Mouse (Mus musculus): ENCODE results near the gene Nrd1. TPM values are rescaled to one million over a fixed set of nuclear protein-coding genes. Genes with fewer than 3 reads are reported as not detected.

The Nrd1 gene
- total RNA-seq (2017), result 111 to 143 TPM (median 130 TPM) in 3 replicates

GRCm38 (mm10) chr4:108999999-109000950 is at the start of gene Nrd1:
Nrd1 (plus strand) TSS chr4:109000655.
- peak; percentile 99 for ATAC-seq (replicated peaks; ENCODE audit: insufficient number of reproducible peaks, low FRiP score, low TSS enrichment, poor library complexity, severe bottlenecking)

GRCm38 (mm10) chr4:108951663-108952062 is 48.8 kb upstream of the Nrd1 start:
- no peak for ATAC-seq (replicated peaks; ENCODE audit: insufficient number of reproducible peaks, low FRiP score, low TSS enrichment, poor library complexity, severe bottlenecking)

- ATAC-seq (replicated peaks; ENCODE audit: insufficient number of reproducible peaks, low FRiP score, low TSS enrichment, poor library complexity, severe bottlenecking), result no peak
These were observed 40.8 kb upstream of the Nrd1 start for GRCm38 (mm10) chr4:108959696-108960095.

- no peak for ATAC-seq (replicated peaks; ENCODE audit: insufficient number of reproducible peaks, low FRiP score, low TSS enrichment, poor library complexity, severe bottlenecking)
These were observed 39.6 kb upstream of the Nrd1 start for GRCm38 (mm10) chr4:108960619-108961460.

GRCm38 (mm10) chr4:108963017-108963416 is 37.4 kb upstream of the Nrd1 start:
- ATAC-seq (replicated peaks; ENCODE audit: insufficient number of reproducible peaks, low FRiP score, low TSS enrichment, poor library complexity, severe bottlenecking), result no peak

- ATAC-seq (replicated peaks; ENCODE audit: insufficient number of reproducible peaks, low FRiP score, low TSS enrichment, poor library complexity, severe bottlenecking), result no peak
These were observed 30.9 kb upstream of the Nrd1 start for GRCm38 (mm10) chr4:108969517-108969916.

- ATAC-seq (replicated peaks; ENCODE audit: insufficient number of reproducible peaks, low FRiP score, low TSS enrichment, poor library complexity, severe bottlenecking), result no peak
These were observed 29.4 kb upstream of the Nrd1 start for GRCm38 (mm10) chr4:108971054-108971453.

GRCm38 (mm10) chr4:108976458-108977071 is 23.9 kb upstream of the Nrd1 start:
- ATAC-seq (replicated peaks; ENCODE audit: insufficient number of reproducible peaks, low FRiP score, low TSS enrichment, poor library complexity, severe bottlenecking), result no peak

- ATAC-seq (replicated peaks; ENCODE audit: insufficient number of reproducible peaks, low FRiP score, low TSS enrichment, poor library complexity, severe bottlenecking), result no peak
These were observed 13.5 kb upstream of the Nrd1 start for GRCm38 (mm10) chr4:108986833-108987472.

- ATAC-seq (replicated peaks; ENCODE audit: insufficient number of reproducible peaks, low FRiP score, low TSS enrichment, poor library complexity, severe bottlenecking), result no peak
These were observed 13.0 kb upstream of the Nrd1 start for GRCm38 (mm10) chr4:108987473-108987842.

- ATAC-seq (replicated peaks; ENCODE audit: insufficient number of reproducible peaks, low FRiP score, low TSS enrichment, poor library complexity, severe bottlenecking), result no peak
These were observed 11.0 kb upstream of the Nrd1 start for GRCm38 (mm10) chr4:108989430-108989829.

GRCm38 (mm10) chr4:108990032-108990431 is 10.4 kb upstream of the Nrd1 start:
- ATAC-seq (replicated peaks; ENCODE audit: insufficient number of reproducible peaks, low FRiP score, low TSS enrichment, poor library complexity, severe bottlenecking), result no peak

- no peak for ATAC-seq (replicated peaks; ENCODE audit: insufficient number of reproducible peaks, low FRiP score, low TSS enrichment, poor library complexity, severe bottlenecking)
These were observed 9.9 kb upstream of the Nrd1 start for GRCm38 (mm10) chr4:108990571-108990970.

- ATAC-seq (replicated peaks; ENCODE audit: insufficient number of reproducible peaks, low FRiP score, low TSS enrichment, poor library complexity, severe bottlenecking), result no peak
These were observed 8.6 kb upstream of the Nrd1 start for GRCm38 (mm10) chr4:108991811-108992210.

- ATAC-seq (replicated peaks; ENCODE audit: insufficient number of reproducible peaks, low FRiP score, low TSS enrichment, poor library complexity, severe bottlenecking), result no peak
These were observed 7.5 kb upstream of the Nrd1 start for GRCm38 (mm10) chr4:108992978-108993377.

GRCm38 (mm10) chr4:109000961-109001360 is 506 bp downstream of the Nrd1 start:
- no peak for ATAC-seq (replicated peaks; ENCODE audit: insufficient number of reproducible peaks, low FRiP score, low TSS enrichment, poor library complexity, severe bottlenecking)

GRCm38 (mm10) chr4:109008046-109008445 is 7.6 kb downstream of the Nrd1 start:
- no peak for ATAC-seq (replicated peaks; ENCODE audit: insufficient number of reproducible peaks, low FRiP score, low TSS enrichment, poor library complexity, severe bottlenecking)

GRCm38 (mm10) chr4:109014091-109014490 is 13.6 kb downstream of the Nrd1 start:
- ATAC-seq (replicated peaks; ENCODE audit: insufficient number of reproducible peaks, low FRiP score, low TSS enrichment, poor library complexity, severe bottlenecking), result no peak

- ATAC-seq (replicated peaks; ENCODE audit: insufficient number of reproducible peaks, low FRiP score, low TSS enrichment, poor library complexity, severe bottlenecking), result no peak
These were observed 17.0 kb downstream of the Nrd1 start for GRCm38 (mm10) chr4:109017441-109017840.

Data from monocyte, adult 5-6 weeks (primary cell).